In the genomic region with DNA sequence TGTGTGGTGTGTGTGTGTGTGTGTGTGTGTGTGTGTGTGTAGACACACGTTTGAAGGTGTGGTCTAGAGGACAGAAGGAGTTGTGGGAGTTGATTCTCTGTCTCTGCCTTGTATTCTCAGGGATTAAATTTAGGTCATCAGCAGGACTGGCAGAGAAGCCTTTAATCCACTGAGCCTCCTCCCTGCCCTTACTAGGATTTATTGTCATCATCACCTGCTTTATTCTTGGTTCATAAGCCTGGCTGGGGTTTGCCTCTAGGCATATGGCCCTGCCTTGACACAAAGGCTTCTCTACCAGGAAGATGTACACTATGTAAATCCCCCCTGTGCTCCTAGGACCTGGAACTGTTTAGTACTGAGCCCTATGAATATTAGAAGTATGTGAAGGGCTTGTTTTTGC, we compare ENCODE assay signal across 16 mouse cellular contexts.
DNase-seq lines count a peak whose midpoint lies in the region; ATAC-seq lines count a peak whose summit lies in the region.
"Had no signal": no experiment of that assay in that cellular context is flagged by ENCODE, and none has a peak within 500 bp of the region (broad histone marks: within the 10 kb centered on the region; RNA-seq: fewer than 3 reads in every experiment).

No protein-coding gene starts in this region.

- ATAC-seq in erythroblast, adult 5-6 weeks (replicated peaks; ENCODE audit: low FRiP score, poor library complexity, severe bottlenecking) = no peak
- ATAC-seq: activated CD4-positive, CD25-positive, alpha-beta regulatory T cell, adult 4 months; CD4-positive, CD25-positive, alpha-beta regulatory T cell, adult 4 months; Patski had no signal

- DNase-seq in retina, adult 2 months (ENCODE audit: low read depth, low spot score) = peak; percentile 57
- peak; percentile 9 for DNase-seq in retina, embryonic 14.5 days (ENCODE audit: low spot score)
- DNase-seq in retina, postnatal 1 day = peak; percentile 65
- DNase-seq in urinary bladder, postnatal 10 days (ENCODE audit: low spot score) = no peak
- no peak for DNase-seq in kidney, postnatal 10 days
- DNase-seq: adrenal gland, adult 2 months; adrenal gland, adult 8-10 months; adrenal gland, postnatal 10 days; adrenal gland, postnatal 14 days; adrenal gland, postnatal 25 days; adrenal gland, postnatal 36 days; B cell, adult 2 months had no signal

Comparison
In these comparisons a context has a peak if more than half of its experiments do, and no peak if none do; other contexts are left out.
1. DNase-seq: peak in retina, adult 2 months (single experiment), retina, embryonic 14.5 days (single experiment) and retina, postnatal 1 day (single experiment); none in urinary bladder, postnatal 10 days (single experiment) and kidney, postnatal 10 days (single experiment).